Mouse (Mus musculus): Measurements from ENCODE around the gene Zswim8.

The Zswim8 gene

GRCm38 (mm10) chr14:20730853-20731602 lies 23.7 kb downstream of the Zswim8 start:
- no peak for DNase-seq (ENCODE audit: low read depth, low spot score)

GRCm38 (mm10) chr14:20733041-20733951 lies 25.9 kb downstream of the Zswim8 start:
- no peak for DNase-seq (ENCODE audit: low read depth, low spot score)

- peak; percentile 66 for DNase-seq (ENCODE audit: low read depth, low spot score)
These were observed 26.8 kb downstream of the Zswim8 start, which contains the start of gene Ndst2 for GRCm38 (mm10) chr14:20733952-20734774. Gene Ndst2 (minus strand): TSS chr14:20734562.

GRCm38 (mm10) chr14:20735052-20735451 lies 27.7 kb downstream of the Zswim8 start:
- DNase-seq (ENCODE audit: low read depth, low spot score), result no peak

GRCm38 (mm10) chr14:20735892-20736390 lies 28.6 kb downstream of the Zswim8 start:
- no peak for DNase-seq (ENCODE audit: low read depth, low spot score)

- no peak for DNase-seq (ENCODE audit: low read depth, low spot score)
These were observed 30.0 kb downstream of the Zswim8 start for GRCm38 (mm10) chr14:20737306-20737705.

GRCm38 (mm10) chr14:20738511-20738910 lies 31.2 kb downstream of the Zswim8 start:
- DNase-seq (ENCODE audit: low read depth, low spot score), result no peak

- DNase-seq (ENCODE audit: low read depth, low spot score), result no peak
These were observed 33.9 kb downstream of the Zswim8 start for GRCm38 (mm10) chr14:20741301-20741700.

GRCm38 (mm10) chr14:20743614-20744013 lies 36.3 kb downstream of the Zswim8 start:
- no peak for DNase-seq (ENCODE audit: low read depth, low spot score)

GRCm38 (mm10) chr14:20746935-20747334 lies 39.6 kb downstream of the Zswim8 start:
- no peak for DNase-seq (ENCODE audit: low read depth, low spot score)

GRCm38 (mm10) chr14:20748388-20748787 lies 41.0 kb downstream of the Zswim8 start:
- no peak for DNase-seq (ENCODE audit: low read depth, low spot score)

- DNase-seq (ENCODE audit: low read depth, low spot score), result no peak
These were observed 42.2 kb downstream of the Zswim8 start for GRCm38 (mm10) chr14:20749494-20750051.

- DNase-seq (ENCODE audit: low read depth, low spot score), result no peak
These were observed 43.2 kb downstream of the Zswim8 start for GRCm38 (mm10) chr14:20750503-20750902.

GRCm38 (mm10) chr14:20753792-20754191 lies 46.4 kb downstream of the Zswim8 start:
- no peak for DNase-seq (ENCODE audit: low read depth, low spot score)

- no peak for DNase-seq (ENCODE audit: low read depth, low spot score)
These were observed 50.1 kb downstream of the Zswim8 start for GRCm38 (mm10) chr14:20757370-20757907.

GRCm38 (mm10) chr14:20758768-20759435 lies 51.5 kb downstream of the Zswim8 start:
- DNase-seq (ENCODE audit: low read depth, low spot score), result no peak

- DNase-seq (ENCODE audit: low read depth, low spot score), result no peak
These were observed 57.6 kb downstream of the Zswim8 start for GRCm38 (mm10) chr14:20764942-20765341.

- DNase-seq (ENCODE audit: low read depth, low spot score), result no peak
These were observed 58.4 kb downstream of the Zswim8 start for GRCm38 (mm10) chr14:20765642-20766258.

- DNase-seq (ENCODE audit: low read depth, low spot score), result no peak
These were observed 60.6 kb downstream of the Zswim8 start for GRCm38 (mm10) chr14:20767936-20768335.

- no peak for DNase-seq (ENCODE audit: low read depth, low spot score)
These were observed 61.2 kb downstream of the Zswim8 start for GRCm38 (mm10) chr14:20768581-20768980.
